Mouse (Mus musculus) stomach, embryonic 14.5 days (tissue): ENCODE measurements around the gene Vwa5b1. TPM values are rescaled to one million over a fixed set of nuclear protein-coding genes. Genes with fewer than 3 reads are reported as not detected.

Experiments
- ATAC-seq: fragments of 200-750 bp; cut with Nextera tagmentation; 2 replicates; pipeline ENCODE4 v1.8.0; 2017; ENCODE audit warnings: low read depth, moderate TSS enrichment; ENCODE audit not compliant: insufficient number of reproducible peaks, insufficient read depth, low FRiP score
- H3K27ac ChIP-seq: fragments of 300-500 bp; sonication (generic); 2 replicates; pipeline ENCODE4 v1.5.1; 2014; ENCODE audit warnings: mild to moderate bottlenecking, low read length, moderate library complexity, mixed read lengths
- H3K27me3 ChIP-seq: fragments of 300-500 bp; sonication (generic); 2 replicates; pipeline ENCODE4 v1.6.1; 2014; ENCODE audit warnings: low read length, control low read depth, mixed read lengths; ENCODE audit not compliant: control insufficient read depth, insufficient read depth
- H3K36me3 ChIP-seq: fragments of 300-500 bp; sonication (generic); 2 replicates; pipeline ENCODE4 v1.6.1; 2014; ENCODE audit warnings: mild to moderate bottlenecking, control low read depth, low read length, moderate library complexity, mixed read lengths; ENCODE audit not compliant: control insufficient read depth, insufficient read depth
- H3K4me1 ChIP-seq: fragments of 300-500 bp; sonication (generic); 2 replicates; pipeline ENCODE4 v1.6.1; 2014; ENCODE audit warnings: low read length, control low read depth, mixed read lengths; ENCODE audit not compliant: control insufficient read depth, insufficient read depth
- H3K4me2 ChIP-seq: fragments of 300-500 bp; sonication (generic); replicated peaks from 2 replicates; pipeline ENCODE4 v1.6.1; 2014; ENCODE audit warnings: low read depth, low read length, control low read depth
- H3K4me3 ChIP-seq: fragments of 300-500 bp; sonication (generic); 2 replicates; pipeline ENCODE4 v1.5.1; 2014; ENCODE audit warnings: low read depth, low read length, control low read depth
- H3K9ac ChIP-seq: fragments of 300-500 bp; sonication (generic); replicated peaks from 2 replicates; pipeline ENCODE4 v1.6.1; 2014; ENCODE audit warnings: low read depth, mild to moderate bottlenecking, control low read depth, low read length, moderate library complexity, mixed read lengths
- H3K9me3 ChIP-seq: fragments of 300-500 bp; sonication (generic); 2 replicates; pipeline ENCODE4 v1.6.1; 2016; ENCODE audit warnings: low read depth, low read length, control low read depth; ENCODE audit not compliant: control insufficient read depth
- WGBS: fragments of 180-500 bp; shearing (Covaris S2); extraction: QIAGEN DNeasy Blood & Tissue Kit; methylation state at CpG from one replicate; pipeline ENCODE4 v1.1.7; 2014; 5-methylcytosine and 5-hydroxymethylcytosine counted together
- polyA plus RNA-seq: library from polyadenylated mRNA; unstranded; fragments of >200 nt; fragmentation: Nextera tagmentation; extraction: Ambion mirVana; gene quantifications from 2 replicates; pipeline ENCODE4 v1.2.1, GENCODE M21; 2014

Gene Vwa5b1
- polyA plus RNA-seq, 1 experiment from 2014 or later, result 0.04 TPM

DNA sequence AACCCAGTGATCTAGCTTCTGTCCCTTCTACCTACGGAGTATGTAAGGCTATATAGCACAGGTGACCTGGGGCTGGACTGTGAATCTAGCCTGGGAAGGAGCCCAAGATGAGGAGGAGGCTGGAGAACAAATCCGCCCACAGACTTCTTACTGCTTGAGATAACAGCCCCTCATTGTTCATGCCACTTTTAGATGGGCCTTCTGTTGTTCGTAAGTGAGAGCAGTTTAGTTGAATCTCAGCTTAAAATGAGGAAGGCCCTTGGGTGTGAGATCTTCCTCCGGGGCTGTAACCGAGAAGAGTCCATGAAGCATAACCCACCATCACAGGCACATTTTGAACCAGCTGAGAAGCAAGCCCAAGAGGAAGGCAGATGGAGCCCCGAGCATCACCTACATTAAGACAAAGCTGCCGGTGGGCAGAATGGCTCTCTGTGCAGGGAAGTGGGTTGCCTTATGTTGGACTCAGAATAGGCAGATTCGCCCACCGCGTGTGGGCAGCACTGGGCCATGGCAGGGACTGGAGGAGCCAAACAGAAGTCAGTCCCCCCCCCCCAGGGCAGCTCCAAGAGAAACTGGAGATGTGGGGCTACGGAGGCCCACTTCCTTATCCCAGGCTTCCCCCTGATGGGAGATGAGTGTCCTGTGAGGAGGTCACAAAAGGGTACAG lies 24.4 kb upstream of the Vwa5b1 start:
- Histone ChIP-seq H3K9me3 (no peaks in the 10 kb centered on the region), H3K27ac (no peak overlapping the region), H3K36me3 (no peaks in the 10 kb centered on the region), H3K4me3 (no peak overlapping the region), H3K27me3 (no peaks in the 10 kb centered on the region), H3K4me2 (no peak overlapping the region), H3K9ac (no peak overlapping the region), H3K4me1 (no peaks in the 10 kb centered on the region)
- WGBS, result 69% methylated on average over 11 of the region's 11 CpGs
- no peak for ATAC-seq

DNA sequence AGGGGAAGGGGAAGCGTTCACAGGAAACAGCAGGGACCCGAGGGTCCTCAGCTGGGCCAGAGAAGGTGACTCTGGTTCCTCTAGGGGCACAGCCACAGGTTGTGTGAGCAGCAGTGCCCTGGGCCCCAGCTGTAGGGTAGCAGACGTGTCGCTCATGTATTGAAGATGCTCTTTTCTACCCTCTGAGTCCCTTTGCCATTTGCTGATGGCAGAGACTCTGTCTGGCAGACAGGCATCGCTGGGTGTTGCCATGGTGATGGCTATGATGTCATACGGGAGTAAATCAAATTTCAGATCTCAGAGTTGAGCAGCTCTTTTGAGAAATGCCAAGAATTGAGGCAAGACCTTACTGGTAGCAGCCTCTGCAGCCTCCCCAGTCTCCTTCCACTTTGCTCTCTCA lies 17.4 kb upstream of the Vwa5b1 start:
- no peak for ATAC-seq
- Histone ChIP-seq H3K4me3 (no peak overlapping the region), H3K27me3 (no peaks in the 10 kb centered on the region), H3K9ac (no peak overlapping the region), H3K9me3 (no peaks in the 10 kb centered on the region), H3K4me1 (no peaks in the 10 kb centered on the region), H3K4me2 (no peak overlapping the region), H3K27ac (no peak overlapping the region), H3K36me3 (no peaks in the 10 kb centered on the region)
- WGBS, result 49% methylated on average over 6 of the region's 6 CpGs

DNA sequence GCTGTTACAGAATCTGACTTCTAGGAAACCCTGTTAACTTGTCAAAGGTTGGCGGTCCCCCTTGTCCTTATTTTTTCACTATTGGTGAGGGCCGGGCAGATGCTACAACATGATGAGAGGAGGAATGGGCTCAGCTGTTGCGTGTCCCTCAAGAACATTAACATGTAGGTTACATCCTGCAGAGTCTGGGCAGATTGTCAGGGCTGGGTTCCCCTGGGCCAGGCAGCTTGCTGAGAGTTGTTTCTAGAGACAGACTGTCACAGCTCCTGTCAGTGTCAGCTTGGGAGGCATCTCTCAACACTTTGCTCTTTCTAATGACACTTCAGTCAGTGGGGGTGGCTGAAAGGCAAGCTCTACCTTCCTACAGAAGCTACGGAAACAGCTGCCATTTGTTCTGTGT lies 16.2 kb upstream of the Vwa5b1 start:
- Histone ChIP-seq H3K27ac (no peak overlapping the region), H3K4me3 (no peak overlapping the region), H3K4me1 (no peaks in the 10 kb centered on the region), H3K9me3 (no peaks in the 10 kb centered on the region), H3K4me2 (no peak overlapping the region), H3K9ac (no peak overlapping the region), H3K27me3 (no peaks in the 10 kb centered on the region), H3K36me3 (no peaks in the 10 kb centered on the region)
- WGBS, result 83% methylated on average over 4 of the region's 4 CpGs
- no peak for ATAC-seq

DNA sequence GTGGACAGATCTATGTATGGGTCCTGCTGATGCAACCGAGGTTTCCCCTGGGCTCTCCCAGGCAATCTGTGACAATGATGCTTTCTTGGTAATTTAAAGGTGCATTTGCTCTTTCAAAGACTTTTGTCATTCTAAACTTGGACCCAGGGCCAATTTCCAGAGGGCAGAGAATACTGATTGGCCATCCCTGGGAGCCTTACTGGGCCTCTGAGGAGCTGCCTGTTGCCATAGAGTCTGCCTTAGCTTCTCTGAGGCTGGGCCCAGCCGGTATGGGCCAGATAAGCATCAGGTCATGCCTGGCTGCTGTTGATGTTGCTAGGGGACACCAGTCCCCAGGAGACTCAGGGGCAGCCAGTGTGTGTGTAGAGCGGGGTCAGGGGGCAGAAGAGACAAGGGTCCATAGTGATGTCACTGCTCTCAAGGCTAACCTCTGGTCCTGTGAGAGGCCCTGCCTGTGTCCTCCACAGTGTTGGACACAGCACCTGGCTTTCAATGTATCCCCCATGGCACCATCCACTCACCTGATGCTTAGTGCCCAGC lies 12.5 kb upstream of the Vwa5b1 start:
- Histone ChIP-seq H3K36me3 (no peaks in the 10 kb centered on the region), H3K9ac (no peak overlapping the region), H3K9me3 (no peaks in the 10 kb centered on the region), H3K4me2 (no peak overlapping the region), H3K4me1 (no peaks in the 10 kb centered on the region), H3K27ac (no peak overlapping the region), H3K27me3 (no peaks in the 10 kb centered on the region), H3K4me3 (no peak overlapping the region)
- no peak for ATAC-seq
- 68% methylated on average over 3 of the region's 3 CpGs for WGBS

DNA sequence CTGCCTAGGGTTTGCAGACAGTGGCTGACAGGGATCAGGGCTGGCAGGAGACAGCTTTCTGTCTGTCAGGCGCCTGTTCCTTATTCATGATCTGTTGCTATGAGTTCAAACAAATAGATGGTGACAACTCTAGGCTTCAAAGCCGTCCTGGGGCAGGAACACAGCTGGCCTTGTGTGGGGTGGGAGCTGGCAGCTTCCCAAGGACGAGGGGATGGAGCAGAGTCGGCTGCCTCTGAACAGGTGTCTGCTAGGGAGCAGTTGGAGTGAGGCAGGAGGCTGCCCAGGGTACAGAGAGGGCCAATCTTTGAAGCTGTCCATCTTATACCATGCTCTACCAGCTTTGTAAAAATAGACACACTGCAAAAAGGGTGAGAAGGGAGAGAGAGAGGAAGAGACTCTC lies 6.6 kb upstream of the Vwa5b1 start:
- Histone ChIP-seq H3K4me2 (no peak overlapping the region), H3K36me3 (no peaks in the 10 kb centered on the region), H3K4me3 (no peak overlapping the region), H3K27me3 (no peaks in the 10 kb centered on the region), H3K4me1 (no peaks in the 10 kb centered on the region), H3K9me3 (no peaks in the 10 kb centered on the region), H3K9ac (no peak overlapping the region), H3K27ac (no peak overlapping the region)
- ATAC-seq, result no peak
- 15% methylated on average over 4 of the region's 4 CpGs for WGBS

DNA sequence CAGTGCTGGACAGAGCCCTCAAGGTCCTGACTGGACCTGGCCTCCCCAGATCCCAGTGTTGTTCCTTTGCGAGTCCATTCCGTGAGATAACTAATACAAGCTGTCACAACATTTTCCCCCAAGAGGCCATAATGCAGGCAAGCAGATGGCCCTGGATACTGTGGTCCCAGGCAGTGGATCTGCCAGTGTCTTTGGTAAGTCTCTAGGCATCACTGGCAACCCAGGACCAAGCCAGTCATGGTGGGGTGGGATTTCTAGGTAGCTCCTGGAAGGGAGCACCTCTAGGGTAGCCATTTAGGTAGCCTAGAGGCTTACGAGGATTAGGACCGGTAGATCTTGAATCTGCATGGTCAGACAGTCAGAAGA lies 445 bp upstream of the Vwa5b1 start:
- 47% methylated on average over 4 of the region's 4 CpGs for WGBS
- H3K4me3 ChIP-seq, result no peak overlapping the region
- H3K4me1 ChIP-seq, result no peaks in the 10 kb centered on the region
- no peaks in the 10 kb centered on the region for H3K9me3 ChIP-seq
- no peaks in the 10 kb centered on the region for H3K36me3 ChIP-seq
- H3K27ac ChIP-seq, result no peak overlapping the region
- H3K4me2 ChIP-seq, result no peak overlapping the region
- no peaks in the 10 kb centered on the region for H3K27me3 ChIP-seq
- ATAC-seq, result no peak
- no peak overlapping the region for H3K9ac ChIP-seq

DNA sequence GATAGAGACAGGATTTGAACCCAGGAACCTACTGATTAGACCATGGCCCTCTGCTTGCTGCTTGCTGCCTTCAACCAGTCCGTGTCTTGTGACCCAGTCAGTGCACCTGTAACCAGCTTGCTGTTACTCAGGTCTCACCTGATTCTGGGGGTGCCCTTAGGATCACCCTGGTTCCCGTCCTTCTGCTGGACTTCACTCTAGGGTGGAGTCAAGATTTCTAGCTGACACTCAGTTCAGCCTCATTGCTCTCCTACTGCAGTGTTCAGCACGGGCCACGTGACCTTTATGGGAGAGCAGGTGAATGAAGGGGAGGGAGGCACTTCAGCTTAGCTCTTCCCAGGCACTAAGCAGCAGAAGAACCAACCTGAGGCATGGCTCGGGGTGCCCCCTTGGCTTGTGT lies 7.4 kb downstream of the Vwa5b1 start:
- Histone ChIP-seq H3K27me3 (no peaks in the 10 kb centered on the region), H3K4me3 (no peak overlapping the region), H3K4me1 (no peaks in the 10 kb centered on the region), H3K9me3 (no peaks in the 10 kb centered on the region), H3K27ac (no peak overlapping the region), H3K9ac (no peak overlapping the region), H3K36me3 (no peaks in the 10 kb centered on the region), H3K4me2 (no peak overlapping the region)
- ATAC-seq, result no peak
- 53% methylated on average over 5 of the region's 5 CpGs for WGBS

DNA sequence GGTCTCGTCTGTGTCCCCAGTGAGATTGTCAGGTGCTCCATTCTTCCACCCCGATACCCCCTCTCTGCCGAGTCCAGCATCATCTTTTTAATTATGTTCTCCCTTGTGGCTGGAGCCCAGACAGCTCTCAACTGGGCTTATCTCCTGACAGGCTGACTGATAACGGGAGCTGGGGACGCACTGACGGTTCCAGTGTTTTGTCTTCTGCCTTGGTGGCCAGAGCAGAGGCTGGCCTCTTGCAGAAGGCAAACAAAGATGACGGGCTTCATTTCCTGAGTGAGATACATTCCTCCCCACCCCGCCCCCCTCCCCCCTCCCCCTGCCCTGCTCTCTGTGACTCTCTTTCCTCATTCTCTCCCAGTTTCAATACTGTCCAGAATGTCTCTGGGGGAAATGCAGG lies 21.2 kb downstream of the Vwa5b1 start:
- no peak overlapping the region for H3K4me2 ChIP-seq
- ATAC-seq, result no peak
- WGBS, result 2% methylated on average over 8 of the region's 8 CpGs
- no peak overlapping the region for H3K4me3 ChIP-seq
- peaks cover 6% of the 10 kb centered on the region; the same call in 1 of the 2 replicates for H3K4me1 ChIP-seq
- H3K27me3 ChIP-seq, result no peaks in the 10 kb centered on the region
- H3K27ac ChIP-seq, result no peak overlapping the region
- no peaks in the 10 kb centered on the region for H3K36me3 ChIP-seq
- no peak overlapping the region for H3K9ac ChIP-seq
- no peaks in the 10 kb centered on the region for H3K9me3 ChIP-seq

DNA sequence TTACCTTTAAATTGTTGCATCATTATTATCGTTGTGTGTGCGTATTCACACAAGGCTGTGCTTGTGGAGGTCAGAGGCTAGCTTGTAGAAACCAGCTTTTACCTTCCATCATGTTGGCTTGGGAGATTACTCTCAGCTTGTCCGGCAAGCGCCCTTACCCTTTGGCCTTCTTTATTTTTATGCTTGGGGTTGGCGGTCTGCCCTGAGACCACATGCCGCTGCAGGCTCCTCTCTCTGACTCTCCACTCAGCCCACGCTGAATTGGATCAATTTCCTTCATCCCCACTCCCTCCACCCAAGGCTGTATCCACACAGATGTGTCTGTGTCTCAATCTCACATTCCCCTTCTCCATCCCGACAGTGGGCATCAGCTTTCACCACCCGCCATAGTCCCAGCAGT lies 33.8 kb downstream of the Vwa5b1 start:
- ATAC-seq, result no peak
- 62% methylated on average over 9 of the region's 9 CpGs for WGBS
- H3K4me1 ChIP-seq, result no peaks in the 10 kb centered on the region
- no peak overlapping the region for H3K4me3 ChIP-seq
- no peak overlapping the region for H3K4me2 ChIP-seq
- H3K36me3 ChIP-seq, result no peaks in the 10 kb centered on the region
- no peak overlapping the region for H3K9ac ChIP-seq
- H3K27me3 ChIP-seq, result no peaks in the 10 kb centered on the region
- H3K9me3 ChIP-seq, result no peaks in the 10 kb centered on the region
- no peak overlapping the region for H3K27ac ChIP-seq
